Mouse (Mus musculus) kidney, adult 2 months (tissue): ENCODE results near the gene Dad1.

Source experiments
- CTCF ChIP-seq: fragments of 200-500 bp; conservative IDR thresholded peaks from 2 replicates; pipeline ENCODE4 v1.5.1; 2011; ENCODE audit warnings: low read depth, mild to moderate bottlenecking, control low read depth, low read length, moderate library complexity, mixed read lengths; ENCODE audit not compliant: insufficient read depth, insufficient read length
- POLR2A ChIP-seq: fragments of 200-500 bp; IDR thresholded peaks from one replicate; pipeline ENCODE4 v1.6.1; 2011; ENCODE audit warnings: low read depth, low read length, control low read depth

DNA sequence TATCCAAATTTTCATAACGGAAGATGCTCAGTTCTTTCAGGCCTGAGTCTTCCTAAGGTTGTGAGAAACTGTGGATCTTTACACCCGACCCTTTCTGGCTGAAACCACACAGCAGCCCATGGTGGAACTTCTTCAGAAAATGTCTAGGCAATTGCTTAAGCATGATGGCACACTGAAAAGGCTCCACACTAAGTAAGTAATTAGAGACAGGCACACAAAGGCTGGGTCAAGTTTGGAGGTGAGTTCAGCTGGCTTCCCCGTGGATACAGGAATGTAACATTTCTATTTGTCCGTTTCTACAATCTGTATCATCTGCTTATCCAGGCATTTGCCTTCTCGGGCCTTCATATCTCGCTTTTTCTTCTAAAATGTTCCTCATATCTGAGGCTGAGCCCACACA is 66.7 kb downstream of the Dad1 start:
- no peak for TF ChIP-seq CTCF
- TF ChIP-seq POLR2A, result no peak
